Mouse (Mus musculus) monocyte, adult 2 months (primary cell): ENCODE measurements around the gene Edaradd.

ENCODE experiments used
- DNase-seq, 2 experiments: peaks; one replicate each; pipeline ENCODE4 v3.0.0; 2022; ENCODE audit warnings: low spot score in 2 of 2, low read depth in 1 of 2

Edaradd gene

DNA sequence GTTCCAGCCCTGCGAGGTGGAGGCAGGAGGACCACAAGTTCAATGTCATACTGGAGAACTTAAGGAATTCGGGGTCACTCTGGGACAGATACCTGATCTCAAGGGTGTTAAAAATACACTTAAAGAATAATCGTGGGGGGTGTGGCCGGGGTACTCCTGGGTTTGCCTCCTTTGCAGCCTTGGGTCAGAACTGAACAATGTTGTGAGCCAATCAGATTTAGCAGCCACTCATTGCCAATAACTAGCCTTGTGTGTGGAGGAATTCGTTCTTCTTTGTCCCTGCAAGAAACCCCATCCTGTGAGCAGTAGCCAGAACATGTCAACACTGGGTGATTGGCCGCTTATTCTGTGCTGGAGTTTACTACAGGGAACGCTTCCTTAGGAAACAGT lies 58.5 kb downstream of the Edaradd start:
- DNase-seq = no peak

DNA sequence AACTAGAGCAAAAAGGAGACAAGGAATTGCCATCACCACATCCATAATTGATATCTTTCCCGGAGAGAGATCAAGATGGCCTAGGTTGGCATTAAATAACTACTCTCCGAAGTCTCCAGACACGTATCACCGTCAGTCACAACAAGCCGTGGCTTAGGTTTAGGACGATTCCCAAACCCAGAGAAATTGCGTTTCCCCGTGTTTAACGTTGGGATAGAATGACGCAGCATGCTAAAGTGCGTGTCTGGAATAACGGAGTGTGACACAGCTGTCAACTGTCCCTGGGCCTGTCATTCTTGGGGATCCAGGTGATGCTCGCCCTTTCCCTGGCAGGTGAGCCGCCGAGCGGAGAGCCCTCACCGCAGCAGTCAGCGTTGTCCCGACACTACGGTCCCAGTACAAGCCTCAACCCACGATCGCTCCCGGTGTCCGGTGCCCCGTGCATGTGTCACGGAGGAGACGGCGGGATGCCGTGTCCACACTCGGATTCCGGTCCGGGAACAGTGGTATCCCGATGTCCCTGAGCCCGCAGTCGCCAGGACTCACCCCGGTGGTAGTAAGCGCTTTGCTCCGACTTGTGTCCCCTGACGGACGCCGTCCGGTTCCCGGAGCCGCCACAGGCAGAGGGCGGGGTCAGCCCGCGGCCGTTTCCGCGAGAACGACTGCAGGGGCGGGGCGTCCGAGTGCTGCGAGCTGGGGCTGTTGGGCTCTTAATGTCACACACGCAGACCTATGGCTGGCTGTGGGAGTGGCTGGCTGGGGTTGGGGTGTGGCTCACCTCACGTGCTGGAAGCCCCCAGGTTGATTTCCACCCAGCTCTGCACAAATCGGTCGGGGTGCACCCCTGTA lies 59.1 kb downstream of the Edaradd start:
- peak; percentile 84 to 87 for DNase-seq

DNA sequence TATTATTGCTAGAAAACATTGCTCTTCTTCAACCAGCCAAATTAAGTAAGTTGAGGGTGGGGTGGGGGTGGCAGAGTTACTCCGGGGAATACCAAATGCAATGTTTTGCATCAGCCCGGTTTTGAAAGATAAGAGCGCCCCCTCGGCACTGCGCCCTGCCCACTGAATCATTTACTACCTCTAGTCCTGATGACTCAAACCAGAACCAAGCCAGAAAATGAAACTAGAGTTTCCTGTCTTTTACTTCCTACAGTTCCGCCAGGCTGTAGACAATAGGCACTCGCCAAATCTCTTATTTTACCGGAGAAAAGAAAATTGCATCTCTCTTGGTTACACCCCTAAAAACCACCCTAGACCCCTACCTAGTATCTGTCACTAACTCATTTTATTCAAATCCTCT lies 59.8 kb downstream of the Edaradd start:
- DNase-seq = peak in 1 of 2 experiments; percentile 30

DNA sequence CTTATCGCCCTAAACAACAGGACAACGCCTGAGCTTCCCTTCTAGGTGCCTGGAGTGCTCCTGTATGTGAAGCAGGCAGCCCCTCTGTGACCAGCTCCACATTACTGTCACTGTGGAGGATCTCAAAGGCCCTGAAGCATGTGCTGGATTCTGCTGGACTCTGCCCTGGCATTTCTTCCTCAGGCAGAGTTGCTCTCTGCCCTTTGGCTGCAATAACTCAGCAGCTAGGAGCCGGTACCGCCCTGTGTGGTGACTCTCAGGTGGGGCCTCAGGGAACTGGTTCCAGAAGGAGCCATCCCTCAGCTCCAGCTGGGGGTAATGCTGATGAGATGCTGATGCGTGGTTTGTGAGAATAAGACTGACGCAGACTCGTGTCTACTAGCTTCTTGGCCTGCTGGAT lies 63.5 kb downstream of the Edaradd start:
- no peak for DNase-seq

DNA sequence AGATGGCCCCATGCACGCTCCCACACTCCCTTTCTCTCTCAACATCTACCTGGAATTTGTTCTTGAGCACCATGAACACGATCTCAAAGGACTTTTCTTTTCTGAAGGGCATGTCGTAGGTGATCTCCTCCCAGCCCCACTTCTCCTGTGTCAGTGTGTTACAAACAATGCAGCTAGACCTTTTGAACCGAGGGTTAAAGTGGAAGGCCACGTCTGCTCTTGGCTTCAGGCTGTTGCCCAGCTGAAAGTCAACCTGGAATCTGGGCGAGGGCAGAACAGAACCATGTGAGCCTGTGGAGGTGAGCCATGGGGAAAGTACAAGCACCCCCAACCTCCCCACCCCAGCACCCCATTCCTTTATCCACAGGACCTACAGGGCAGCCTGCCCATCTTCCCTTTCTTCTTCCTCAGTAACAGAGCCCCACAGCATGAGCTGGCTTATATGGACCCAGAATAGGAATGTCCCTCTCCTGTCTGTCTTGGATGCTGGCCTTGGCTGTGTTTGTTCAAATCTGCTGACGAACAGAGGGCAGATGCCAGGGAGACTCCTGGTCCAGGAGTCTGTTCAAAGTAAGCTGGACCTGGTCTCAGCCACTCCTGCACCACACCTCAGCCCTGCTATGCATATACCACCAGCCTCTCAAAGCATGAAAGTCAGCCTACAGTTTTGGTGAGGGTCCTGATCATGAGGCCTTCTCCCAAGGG lies 65.4 kb downstream of the Edaradd start:
- no peak for DNase-seq

DNA sequence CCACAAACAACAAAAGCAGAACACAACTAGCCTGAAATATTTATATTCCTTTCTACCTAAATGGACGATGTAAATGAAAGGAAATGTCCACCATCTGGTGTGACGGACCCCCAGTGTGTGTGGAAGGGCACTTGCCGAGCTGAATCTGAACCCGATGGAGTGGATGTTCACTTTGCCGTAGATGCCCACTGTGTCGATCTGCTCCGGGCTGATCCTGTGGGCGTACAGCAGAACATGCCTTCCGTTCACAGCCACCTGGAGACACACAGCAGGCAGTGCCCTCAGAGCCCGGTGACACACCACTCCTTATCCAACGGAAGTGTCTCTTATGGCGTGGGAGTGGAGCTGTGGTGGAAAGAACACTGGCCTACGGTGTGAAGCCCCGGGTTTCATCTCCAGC lies 67.1 kb downstream of the Edaradd start:
- no peak for DNase-seq

DNA sequence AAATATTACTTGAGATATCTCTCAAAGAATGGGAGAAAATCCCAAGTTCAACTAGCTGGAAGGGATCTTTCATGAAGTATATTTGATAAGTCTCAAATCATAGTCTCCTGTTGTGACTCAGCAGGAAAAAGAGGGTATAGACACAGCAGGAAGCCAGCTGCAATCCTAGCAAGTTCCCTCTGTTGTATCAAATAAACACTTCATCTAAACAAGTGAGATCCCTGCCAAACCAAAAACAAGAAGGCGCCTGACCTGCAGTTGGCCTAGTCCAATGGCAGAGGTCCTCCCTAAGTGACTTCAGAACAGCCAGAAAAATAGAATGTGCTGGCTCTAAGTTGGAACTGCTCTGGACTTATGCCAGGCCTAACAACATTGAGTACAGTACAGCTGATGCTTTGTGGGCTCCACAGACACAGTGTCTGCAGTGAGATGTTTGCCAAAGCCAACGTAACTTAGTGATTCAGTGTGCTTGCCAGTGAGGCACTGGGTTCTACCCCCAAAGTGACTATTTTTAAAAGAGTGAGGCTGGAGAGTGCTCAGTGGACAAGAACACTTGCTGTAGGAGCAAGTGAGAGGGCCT lies 78.1 kb downstream of the Edaradd start:
- DNase-seq = no peak

DNA sequence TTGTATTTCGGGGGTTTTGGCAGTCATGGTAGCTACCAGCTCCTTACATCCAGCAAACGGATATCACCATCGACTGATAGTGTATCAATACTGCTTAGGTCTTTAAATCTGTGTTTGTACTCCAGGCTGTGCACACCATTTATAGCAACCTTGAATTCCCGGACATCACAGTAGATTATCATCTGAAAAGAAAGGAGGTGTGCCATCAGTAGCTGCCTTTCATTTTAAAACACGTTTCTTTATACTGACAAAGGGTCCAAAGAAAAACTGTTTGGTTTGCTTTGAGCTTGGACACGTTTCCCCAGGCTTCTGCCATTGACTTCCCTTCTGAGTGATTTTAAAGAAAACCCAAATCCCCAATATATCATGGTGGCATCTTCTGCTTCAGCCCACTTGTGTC lies 79.4 kb downstream of the Edaradd start:
- no peak for DNase-seq

DNA sequence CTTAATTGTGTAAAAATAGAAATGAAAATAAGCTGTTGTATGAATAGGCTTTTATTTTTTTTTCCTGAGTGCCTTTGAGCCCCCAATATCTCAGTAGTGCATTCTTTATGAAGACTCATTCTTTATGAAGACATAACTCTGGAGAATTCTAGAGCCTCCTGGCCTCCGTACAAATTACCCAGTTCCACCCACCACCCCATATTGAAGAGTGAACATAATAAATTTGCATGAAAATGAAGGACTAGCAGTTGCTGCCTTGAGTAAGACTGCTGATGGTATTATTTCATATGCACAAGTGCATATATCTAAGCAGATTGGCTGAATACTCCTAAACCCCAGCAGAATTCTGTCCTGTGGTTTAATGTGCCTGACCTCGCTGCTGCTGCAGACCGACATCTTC lies 80.7 kb downstream of the Edaradd start:
- DNase-seq = no peak

DNA sequence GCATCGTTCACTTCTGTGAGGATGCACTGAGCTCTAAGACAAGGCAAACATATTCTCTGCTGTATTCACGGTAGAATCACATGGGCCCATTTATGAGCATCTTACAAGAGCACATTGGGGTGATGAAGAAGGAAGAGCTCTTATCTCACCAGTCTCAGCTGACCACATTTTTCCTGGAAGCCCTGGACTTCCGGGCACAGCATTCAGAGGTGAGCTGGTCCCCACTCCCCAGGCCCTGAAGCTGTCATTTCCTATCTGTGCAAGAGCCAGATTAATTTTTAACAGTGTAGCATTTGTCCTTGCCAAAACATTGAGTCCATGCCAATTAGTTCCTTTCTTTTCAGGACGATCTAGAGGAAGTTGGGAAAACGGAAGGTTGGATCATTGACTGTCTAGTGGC lies 86.4 kb downstream of the Edaradd start:
- DNase-seq = no peak

DNA sequence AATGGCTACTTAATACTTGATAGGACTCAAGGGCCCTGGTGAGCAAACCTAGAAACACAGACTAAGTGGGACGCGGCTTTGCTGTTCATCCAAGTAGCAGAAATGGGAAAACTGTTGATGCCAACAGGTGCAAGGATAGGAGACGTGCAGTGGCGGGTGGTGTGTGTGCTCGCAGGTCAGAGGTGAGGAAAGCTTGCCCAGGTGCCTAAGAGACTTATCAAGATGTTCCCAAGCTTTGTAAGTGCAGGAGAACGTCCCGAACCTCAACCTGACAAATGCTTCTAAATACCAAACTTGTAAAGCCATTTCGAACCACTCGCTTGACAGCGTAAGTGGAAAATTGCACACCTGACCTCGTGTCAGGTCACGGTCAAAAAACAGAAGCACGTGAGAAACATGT lies 91.7 kb downstream of the Edaradd start:
- DNase-seq = no peak
